Mouse (Mus musculus): ENCODE data around the gene Gm42669. TPM values are rescaled to one million over a fixed set of nuclear protein-coding genes. Genes with fewer than 3 reads are reported as not detected.
A peak's percentile ranks its signal among the peaks of the same experiment; 100 is the strongest.

Gm42669 gene
- polyA plus RNA-seq, 1 experiment from 2014 or later: 0.60 TPM

DNA sequence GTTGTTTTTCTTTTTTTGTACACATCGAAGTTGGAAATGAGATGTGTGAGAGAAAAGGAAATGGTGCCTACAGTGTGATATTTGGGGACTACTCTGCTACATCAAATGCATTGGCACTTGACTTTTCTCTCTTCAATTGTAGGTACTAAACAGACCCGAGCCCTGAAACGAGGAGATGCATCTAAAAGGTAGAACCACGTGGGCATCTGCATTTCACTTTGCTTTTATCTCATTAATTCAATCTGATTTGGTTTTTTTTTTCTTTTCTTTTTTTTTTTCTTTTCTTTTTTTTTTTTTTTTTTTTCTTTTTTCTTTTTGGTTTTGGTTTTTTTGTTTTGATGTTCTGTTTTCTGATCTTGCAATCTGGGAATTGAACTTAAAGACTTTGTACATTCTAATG, 91.0 kb downstream of the Gm42669 start:
- H3K27ac ChIP-seq (replicated peaks): no peak overlapping the region

GRCm38 (mm10) chr5:107611224-107611623, 103.8 kb downstream of the Gm42669 start:
- Histone ChIP-seq H3K27me3 (no peaks in the 10 kb centered on the region), H3K36me3 (peaks cover 43% of the 10 kb centered on the region), H3K9me3 (no peaks in the 10 kb centered on the region), H3K27ac (replicated peaks) (no peak overlapping the region), H3K9ac (no peak overlapping the region), H3K4me3 (no peak overlapping the region), H3K4me2 (no peak overlapping the region), H3K4me1 (replicated peaks) (no peaks in the 10 kb centered on the region)
- WGBS: 2% methylated on average over 2 of the region's 2 CpGs
- no peak for ATAC-seq (ENCODE audit: low read depth)

More for the DNA sequence above, 91.0 kb downstream of the Gm42669 start:
- Histone ChIP-seq H3K4me1 (replicated peaks) (peaks cover 14% of the 10 kb centered on the region), H3K27me3 (no peaks in the 10 kb centered on the region), H3K9ac (peak overlapping the region; percentile 82), H3K9me3 (no peaks in the 10 kb centered on the region), H3K4me3 (peak overlapping the region; percentile 74), H3K36me3 (peaks cover 17% of the 10 kb centered on the region), H3K4me2 (peak overlapping the region; percentile 64)
- no peak for ATAC-seq (ENCODE audit: low read depth)
- 24% methylated on average over 4 of the region's 4 CpGs for WGBS

- Histone ChIP-seq H3K9me3 (no peaks in the 10 kb centered on the region), H3K27me3 (no peaks in the 10 kb centered on the region), H3K9ac (no peak overlapping the region), H3K4me1 (replicated peaks) (no peaks in the 10 kb centered on the region), H3K4me3 (no peak overlapping the region), H3K4me2 (no peak overlapping the region), H3K36me3 (peaks cover 58% of the 10 kb centered on the region), H3K27ac (replicated peaks) (no peak overlapping the region)
- ATAC-seq (ENCODE audit: low read depth): no peak
- WGBS: 76% methylated on average over 6 of the region's 6 CpGs
Measured at GRCm38 (mm10) chr5:107617986-107618385, 110.6 kb downstream of the Gm42669 start.

DNA sequence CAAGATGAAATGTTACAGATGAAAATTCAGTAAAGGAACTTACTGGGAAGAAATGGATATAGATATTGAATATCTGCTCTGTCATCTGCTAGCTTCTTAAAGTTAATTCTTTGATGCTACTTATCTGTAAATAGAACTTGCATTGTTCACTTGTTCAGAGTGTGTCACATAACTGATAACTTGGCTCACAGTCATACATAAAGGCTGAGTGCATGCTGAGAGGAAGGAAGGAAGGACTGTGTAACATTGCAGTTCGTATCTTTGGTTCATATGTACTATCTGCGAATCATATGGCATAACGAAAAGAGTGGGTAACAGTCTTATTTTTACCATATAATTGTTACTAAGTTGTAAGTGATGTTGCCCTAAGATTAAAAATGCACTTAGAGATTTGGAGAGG, 113.9 kb downstream of the Gm42669 start:
- Histone ChIP-seq H3K27me3 (no peaks in the 10 kb centered on the region), H3K4me3 (no peak overlapping the region), H3K4me2 (no peak overlapping the region), H3K27ac (replicated peaks) (no peak overlapping the region), H3K9me3 (no peaks in the 10 kb centered on the region), H3K9ac (no peak overlapping the region), H3K4me1 (replicated peaks) (no peaks in the 10 kb centered on the region), H3K36me3 (peaks cover 56% of the 10 kb centered on the region)
- no peak for ATAC-seq (ENCODE audit: low read depth)
- 94% methylated on average over 3 of the region's 3 CpGs for WGBS

Other genes with a start within 250 kb of the Gm42669 start
- 6.9 and 7.8 TPM in 2 replicates for gene Tgfbr3, start 218.0 kb upstream of the Gm42669 start, polyA plus RNA-seq (2015; fragmentation: Nextera tagmentation; extraction: Ambion mirVana)
- gene Brdt, start 176.5 kb upstream of the Gm42669 start, polyA plus RNA-seq (2015; fragmentation: Nextera tagmentation; extraction: Ambion mirVana): 2.6 and 3.0 TPM in 2 replicates
- gene Ephx4, start 104.9 kb upstream of the Gm42669 start, polyA plus RNA-seq (2015; fragmentation: Nextera tagmentation; extraction: Ambion mirVana): 2.8 and 3.0 TPM in 2 replicates
- gene Lpcat2b, start 76.1 kb upstream of the Gm42669 start, polyA plus RNA-seq (2015; fragmentation: Nextera tagmentation; extraction: Ambion mirVana): not detected in 2 replicates
- 11.0 and 12.7 TPM in 2 replicates for gene Btbd8, start 69.6 kb upstream of the Gm42669 start, polyA plus RNA-seq (2015; fragmentation: Nextera tagmentation; extraction: Ambion mirVana)
- gene 1700028K03Rik, start 27.1 kb downstream of the Gm42669 start, polyA plus RNA-seq (2015; fragmentation: Nextera tagmentation; extraction: Ambion mirVana): 0.08 and 0.17 TPM in 2 replicates
- 21.8 and 23.8 TPM in 2 replicates for gene Rpap2, start 89.8 kb downstream of the Gm42669 start, polyA plus RNA-seq (2015; fragmentation: Nextera tagmentation; extraction: Ambion mirVana)
- 37.2 and 37.9 TPM in 2 replicates for gene Glmn, start 90.3 kb downstream of the Gm42669 start, polyA plus RNA-seq (2015; fragmentation: Nextera tagmentation; extraction: Ambion mirVana)
- 0.07 TPM in 1 of 2 replicates, not detected in the other for gene Gfi1, start 218.4 kb downstream of the Gm42669 start, polyA plus RNA-seq (2015; fragmentation: Nextera tagmentation; extraction: Ambion mirVana)

Measured in neural tube, embryonic 13.5 days (tissue).